Mouse (Mus musculus): ENCODE data around the gene Gvin1. TPM values are rescaled to one million over a fixed set of nuclear protein-coding genes. Genes with fewer than 3 reads are reported as not detected.
"Not testable (repeated sequence)": the region's sequence is repeated elsewhere in the genome, so short reads cannot be mapped to it uniquely, and the experiment has no call there.

Gvin1 gene
- polyA plus RNA-seq, 1 experiment from 2014 or later: 1.1 TPM

GRCm38 (mm10) chr7:106237192-106237465 lies 22.0 kb upstream of the Gvin1 start:
- no peak for DNase-seq (ENCODE audit: low spot score)
- Histone ChIP-seq H3K9ac (ENCODE audit: low read depth, low read length) (no peak overlapping the region), H3K9me3 (replicated peaks; ENCODE audit: low read length) (no peaks in the 10 kb centered on the region), H3K27me3 (ENCODE audit: insufficient read depth, low read length) (no peaks in the 10 kb centered on the region), H3K4me3 (replicated peaks; ENCODE audit: low read depth, low read length) (no peak overlapping the region), H3K27ac (no peak overlapping the region), H3K36me3 (ENCODE audit: insufficient read depth, low read length) (no peaks in the 10 kb centered on the region), H3K4me2 (ENCODE audit: low read length) (no peak overlapping the region), H3K4me1 (replicated peaks; ENCODE audit: insufficient read depth, low read length) (no peaks in the 10 kb centered on the region)
- TF ChIP-seq CTCF (IDR thresholded peaks at IDR 0.05; ENCODE audit: low read depth): no peak
- no peak for ATAC-seq (replicated peaks; ENCODE audit: low FRiP score, low read depth)

GRCm38 (mm10) chr7:106236327-106237191 lies 21.4 kb upstream of the Gvin1 start:
- Histone ChIP-seq H3K9me3 (replicated peaks; ENCODE audit: low read length) (no peaks in the 10 kb centered on the region), H3K36me3 (ENCODE audit: insufficient read depth, low read length) (no peaks in the 10 kb centered on the region), H3K4me2 (ENCODE audit: low read length) (no peak overlapping the region), H3K4me3 (replicated peaks; ENCODE audit: low read depth, low read length) (no peak overlapping the region), H3K27me3 (ENCODE audit: insufficient read depth, low read length) (no peaks in the 10 kb centered on the region), H3K4me1 (replicated peaks; ENCODE audit: insufficient read depth, low read length) (no peaks in the 10 kb centered on the region), H3K9ac (ENCODE audit: low read depth, low read length) (no peak overlapping the region), H3K27ac (no peak overlapping the region)
- no peak for TF ChIP-seq CTCF (IDR thresholded peaks at IDR 0.05; ENCODE audit: low read depth)
- 58% methylated on average over 2 of the region's 2 CpGs for WGBS
- ATAC-seq (replicated peaks; ENCODE audit: low FRiP score, low read depth): peak; percentile 53
- peak; percentile 82 for DNase-seq (ENCODE audit: low spot score)

GRCm38 (mm10) chr7:106235596-106235995 lies 20.5 kb upstream of the Gvin1 start:
- Histone ChIP-seq H3K4me3 (replicated peaks; ENCODE audit: low read depth, low read length) (no peak overlapping the region), H3K4me2 (ENCODE audit: low read length) (no peak overlapping the region), H3K36me3 (ENCODE audit: insufficient read depth, low read length) (no peaks in the 10 kb centered on the region), H3K9ac (ENCODE audit: low read depth, low read length) (no peak overlapping the region), H3K27me3 (ENCODE audit: insufficient read depth, low read length) (no peaks in the 10 kb centered on the region), H3K27ac (no peak overlapping the region), H3K4me1 (replicated peaks; ENCODE audit: insufficient read depth, low read length) (no peaks in the 10 kb centered on the region), H3K9me3 (replicated peaks; ENCODE audit: low read length) (no peaks in the 10 kb centered on the region)
- DNase-seq (ENCODE audit: low spot score): no peak
- WGBS: 79% methylated on average over 2 of the region's 2 CpGs
- no peak for ATAC-seq (replicated peaks; ENCODE audit: low FRiP score, low read depth)
- no peak for TF ChIP-seq CTCF (IDR thresholded peaks at IDR 0.05; ENCODE audit: low read depth)

- H3K27ac ChIP-seq; H3K27me3 ChIP-seq (ENCODE audit: insufficient read depth, low read length); ATAC-seq (replicated peaks; ENCODE audit: low FRiP score, low read depth); H3K36me3 ChIP-seq (ENCODE audit: insufficient read depth, low read length); H3K4me1 ChIP-seq (replicated peaks; ENCODE audit: insufficient read depth, low read length); H3K9ac ChIP-seq (ENCODE audit: low read depth, low read length); DNase-seq (ENCODE audit: low spot score); H3K9me3 ChIP-seq (replicated peaks; ENCODE audit: low read length); H3K4me3 ChIP-seq (replicated peaks; ENCODE audit: low read depth, low read length); H3K4me2 ChIP-seq (ENCODE audit: low read length): not testable (repeated sequence)
Measured at GRCm38 (mm10) chr7:106215910-106216309, 784 bp upstream of the Gvin1 start.

- H3K27ac ChIP-seq; H3K4me1 ChIP-seq (replicated peaks; ENCODE audit: insufficient read depth, low read length); DNase-seq (ENCODE audit: low spot score); H3K27me3 ChIP-seq (ENCODE audit: insufficient read depth, low read length); H3K9me3 ChIP-seq (replicated peaks; ENCODE audit: low read length); H3K36me3 ChIP-seq (ENCODE audit: insufficient read depth, low read length); H3K4me2 ChIP-seq (ENCODE audit: low read length); H3K4me3 ChIP-seq (replicated peaks; ENCODE audit: low read depth, low read length); H3K9ac ChIP-seq (ENCODE audit: low read depth, low read length): not testable (repeated sequence)
- WGBS: no CpG with 5 or more reads among the region's 4 CpGs
- ATAC-seq (replicated peaks; ENCODE audit: low FRiP score, low read depth): peak; percentile 71
Measured at GRCm38 (mm10) chr7:106213770-106214169, 1.4 kb downstream of the Gvin1 start.

- not testable (repeated sequence) for H3K9ac ChIP-seq (ENCODE audit: low read depth, low read length); ATAC-seq (replicated peaks; ENCODE audit: low FRiP score, low read depth); H3K9me3 ChIP-seq (replicated peaks; ENCODE audit: low read length); H3K4me2 ChIP-seq (ENCODE audit: low read length); H3K36me3 ChIP-seq (ENCODE audit: insufficient read depth, low read length); H3K27me3 ChIP-seq (ENCODE audit: insufficient read depth, low read length); H3K27ac ChIP-seq; H3K4me3 ChIP-seq (replicated peaks; ENCODE audit: low read depth, low read length); DNase-seq (ENCODE audit: low spot score); H3K4me1 ChIP-seq (replicated peaks; ENCODE audit: insufficient read depth, low read length)
- whole genome bisulfite sequencing: 73% methylated on average over 2 of the region's 3 CpGs
Measured at GRCm38 (mm10) chr7:106206630-106207029, 8.5 kb downstream of the Gvin1 start.

GRCm38 (mm10) chr7:106177065-106177464 lies 38.1 kb downstream of the Gvin1 start:
- H3K9ac ChIP-seq (ENCODE audit: low read depth, low read length); H3K27me3 ChIP-seq (ENCODE audit: insufficient read depth, low read length); H3K4me2 ChIP-seq (ENCODE audit: low read length); H3K4me3 ChIP-seq (replicated peaks; ENCODE audit: low read depth, low read length); H3K27ac ChIP-seq; ATAC-seq (replicated peaks; ENCODE audit: low FRiP score, low read depth); DNase-seq (ENCODE audit: low spot score); H3K4me1 ChIP-seq (replicated peaks; ENCODE audit: insufficient read depth, low read length); H3K36me3 ChIP-seq (ENCODE audit: insufficient read depth, low read length); H3K9me3 ChIP-seq (replicated peaks; ENCODE audit: low read length): not testable (repeated sequence)

GRCm38 (mm10) chr7:106145013-106145754 lies 69.9 kb downstream of the Gvin1 start:
- ATAC-seq (replicated peaks; ENCODE audit: low FRiP score, low read depth): peak; percentile 57
- H3K4me2 ChIP-seq (ENCODE audit: low read length); DNase-seq (ENCODE audit: low spot score); H3K27ac ChIP-seq; H3K9me3 ChIP-seq (replicated peaks; ENCODE audit: low read length); H3K36me3 ChIP-seq (ENCODE audit: insufficient read depth, low read length); H3K27me3 ChIP-seq (ENCODE audit: insufficient read depth, low read length); H3K4me1 ChIP-seq (replicated peaks; ENCODE audit: insufficient read depth, low read length); H3K9ac ChIP-seq (ENCODE audit: low read depth, low read length); H3K4me3 ChIP-seq (replicated peaks; ENCODE audit: low read depth, low read length): not testable (repeated sequence)
- WGBS: no CpG with 5 or more reads among the region's 2 CpGs

- not testable (repeated sequence) for H3K9me3 ChIP-seq (replicated peaks; ENCODE audit: low read length); H3K36me3 ChIP-seq (ENCODE audit: insufficient read depth, low read length); H3K4me3 ChIP-seq (replicated peaks; ENCODE audit: low read depth, low read length); H3K27ac ChIP-seq; DNase-seq (ENCODE audit: low spot score); ATAC-seq (replicated peaks; ENCODE audit: low FRiP score, low read depth); H3K27me3 ChIP-seq (ENCODE audit: insufficient read depth, low read length); H3K4me1 ChIP-seq (replicated peaks; ENCODE audit: insufficient read depth, low read length); H3K4me2 ChIP-seq (ENCODE audit: low read length); H3K9ac ChIP-seq (ENCODE audit: low read depth, low read length)
- whole genome bisulfite sequencing: no CpG with 5 or more reads among the region's 1 CpGs
Measured at GRCm38 (mm10) chr7:106141128-106141895, 73.8 kb downstream of the Gvin1 start.

All from kidney, postnatal 0 days (tissue).